Mouse (Mus musculus) mature B cell (primary cell): ENCODE results near the gene Asgr1.
"Not testable (repeated sequence)": the region's sequence is repeated elsewhere in the genome, so short reads cannot be mapped to it uniquely, and the experiment has no call there.

Experiments
- in situ Hi-C: fragments of 300-500 bp; cut with MboI; formaldehyde crosslinking; loops from 2 replicates; pipeline ENCODE4 v1.14.3; 2019

Asgr1 gene

GRCm38 (mm10) chr11:70063053-70063452 lies 9.2 kb downstream of the Asgr1 start:
- in situ Hi-C loops = no loop called here

- in situ Hi-C loops = no loop called here
Observed at GRCm38 (mm10) chr11:70066701-70067100, 12.8 kb downstream of the Asgr1 start.

DNA sequence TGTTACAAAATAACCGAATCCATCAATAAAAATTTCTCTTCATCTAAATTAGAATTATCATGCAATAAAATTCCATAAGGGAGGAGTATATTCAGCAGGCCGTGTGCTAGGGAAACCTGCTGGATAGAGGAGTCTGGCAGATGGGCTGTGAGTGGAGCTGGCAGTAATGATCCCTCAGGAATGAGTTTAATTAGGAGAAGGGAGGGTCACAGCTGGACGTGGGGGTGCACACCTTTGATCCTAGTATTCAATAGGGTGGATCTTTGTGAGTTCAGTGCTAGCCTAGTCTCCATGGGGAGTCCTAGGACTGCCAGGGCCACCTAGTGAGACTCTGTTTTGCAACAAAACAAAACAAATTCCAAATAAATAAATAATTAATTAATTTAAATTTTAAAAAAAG lies 14.4 kb downstream of the Asgr1 start:
- in situ Hi-C loops = no loop called here

GRCm38 (mm10) chr11:70070057-70070456 lies 16.2 kb downstream of the Asgr1 start:
- in situ Hi-C loops = no loop called here

DNA sequence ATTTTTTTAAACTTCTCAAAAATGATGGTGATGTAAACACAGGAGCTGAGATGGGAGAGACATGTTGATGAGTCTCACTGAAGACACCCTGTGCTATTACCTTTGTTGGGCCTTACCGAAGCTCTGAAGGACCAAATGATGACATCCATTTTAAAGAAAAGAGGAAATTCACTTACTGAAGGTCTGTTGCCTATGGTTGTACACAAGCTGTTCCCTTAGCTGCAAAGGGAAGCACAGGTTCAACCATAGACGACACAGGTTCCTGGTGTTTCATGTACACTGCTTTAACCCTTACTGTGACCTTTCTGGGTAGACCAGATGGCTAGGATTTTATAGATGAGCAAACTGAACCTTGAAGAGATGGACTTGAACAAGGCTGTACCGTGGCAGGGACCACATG lies 16.7 kb downstream of the Asgr1 start:
- in situ Hi-C loops = not testable (repeated sequence)

DNA sequence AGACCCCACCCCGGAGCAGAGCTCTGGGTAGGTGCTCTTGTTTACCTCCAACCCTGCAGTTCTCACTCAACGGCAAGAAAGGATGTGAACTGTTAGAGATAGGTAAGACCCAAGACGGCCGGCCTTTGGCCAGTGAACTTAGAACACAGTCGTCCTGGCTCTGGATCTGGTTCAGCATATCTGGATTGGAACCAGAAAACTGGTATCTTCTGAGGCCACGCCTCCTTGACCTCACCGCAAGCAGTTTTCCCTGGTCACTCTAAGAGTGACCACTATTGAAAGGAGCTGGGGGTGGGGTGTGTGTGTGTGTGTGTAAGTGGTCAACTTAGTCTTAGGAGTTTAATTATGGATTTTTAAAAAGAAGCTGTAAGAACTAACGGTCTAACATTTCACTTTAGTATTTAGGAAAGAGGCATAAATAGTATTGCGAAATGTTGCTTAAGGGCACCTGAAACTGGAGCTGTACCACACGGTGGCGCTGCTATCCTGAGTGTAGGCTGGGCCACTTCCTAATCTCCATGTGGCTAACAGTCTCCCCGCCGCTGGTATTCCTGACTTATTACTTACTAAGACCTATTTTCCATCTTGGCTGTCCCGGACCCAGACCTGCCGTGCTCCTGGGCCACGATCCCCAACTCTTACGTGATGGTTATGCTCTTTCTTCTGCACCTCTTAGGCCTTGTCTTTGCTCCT lies 20.6 kb downstream of the Asgr1 start:
- in situ Hi-C loops = no loop called here

DNA sequence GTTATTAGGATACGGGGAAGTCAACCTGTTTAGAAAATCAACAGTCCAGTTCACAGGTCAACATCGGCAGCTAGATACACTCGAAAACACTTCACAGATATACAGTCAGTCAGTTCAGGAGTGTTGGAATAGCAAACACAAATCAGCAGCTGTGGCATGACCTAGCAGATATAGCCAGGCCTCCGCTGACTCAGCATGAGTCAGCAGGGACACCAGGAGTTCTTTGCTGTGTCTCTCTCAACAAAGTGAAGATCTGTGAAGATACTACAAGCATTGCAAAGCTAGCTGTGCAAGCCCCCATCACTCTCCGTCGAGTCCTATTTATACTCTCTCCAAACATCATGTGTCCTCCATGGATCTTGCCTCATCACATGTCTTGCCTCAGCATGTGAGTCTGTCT lies 21.7 kb downstream of the Asgr1 start:
- in situ Hi-C loops = no loop called here

- in situ Hi-C loops = no loop called here
Observed at GRCm38 (mm10) chr11:70077441-70077840, 23.6 kb downstream of the Asgr1 start.

- in situ Hi-C loops = no loop called here
Observed at GRCm38 (mm10) chr11:70079175-70079574, 25.3 kb downstream of the Asgr1 start.

DNA sequence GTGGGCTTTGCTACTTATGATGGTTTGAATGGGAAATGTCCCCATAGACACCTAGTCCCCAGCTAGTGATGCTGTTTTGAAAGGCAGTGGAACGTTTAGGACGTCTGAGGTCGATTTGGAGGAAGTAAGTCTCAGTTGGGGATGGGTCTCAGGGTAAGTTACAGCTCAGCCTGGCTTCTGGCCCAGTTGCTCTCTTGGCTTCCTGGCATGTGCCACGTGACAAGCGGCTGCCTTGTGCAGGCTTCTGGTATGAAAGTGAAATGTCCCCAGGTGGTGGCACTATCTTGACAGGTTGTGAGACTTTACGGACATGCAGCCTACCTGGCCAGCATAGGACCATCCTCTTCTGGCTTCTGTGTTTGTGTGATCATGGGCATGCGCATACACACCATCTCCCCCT lies 26.0 kb downstream of the Asgr1 start:
- in situ Hi-C loops = no loop called here

DNA sequence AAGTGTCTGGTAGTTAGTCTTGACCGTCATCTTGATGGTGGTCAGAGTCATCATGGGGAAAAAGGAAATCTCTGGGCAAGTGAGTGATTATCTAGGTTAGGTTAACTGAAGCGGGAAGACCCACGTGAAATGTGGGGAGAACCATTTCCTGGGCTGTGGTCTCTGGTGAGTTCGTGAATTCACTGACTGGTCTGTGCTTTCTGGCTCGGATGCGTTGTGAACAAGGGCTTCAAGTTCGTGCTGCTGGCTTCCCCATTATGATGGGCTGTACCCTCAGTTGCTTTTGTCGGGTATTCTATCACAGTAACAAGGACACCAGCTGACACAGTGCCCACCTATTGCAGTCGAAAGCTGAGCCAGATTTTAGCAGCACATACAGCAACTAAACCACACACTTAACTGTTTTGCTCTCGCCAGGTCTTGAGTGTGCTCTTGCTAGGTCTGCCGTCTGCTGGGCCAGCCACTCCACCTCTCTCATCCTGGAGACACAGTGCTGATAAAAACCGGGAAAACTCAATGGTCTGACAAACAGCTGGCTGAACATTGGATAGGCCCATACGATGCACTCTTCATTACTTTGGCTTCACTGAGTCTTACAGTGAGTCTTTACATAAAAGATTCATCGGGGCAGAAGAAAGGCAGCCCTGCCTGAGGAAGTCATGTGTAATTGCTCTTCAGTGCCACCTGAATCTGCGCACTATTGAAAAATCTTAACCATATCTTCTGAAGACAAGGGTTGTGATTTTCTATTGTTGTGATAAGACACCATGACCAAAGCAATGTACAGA lies 27.1 kb downstream of the Asgr1 start:
- in situ Hi-C loops = no loop called here

DNA sequence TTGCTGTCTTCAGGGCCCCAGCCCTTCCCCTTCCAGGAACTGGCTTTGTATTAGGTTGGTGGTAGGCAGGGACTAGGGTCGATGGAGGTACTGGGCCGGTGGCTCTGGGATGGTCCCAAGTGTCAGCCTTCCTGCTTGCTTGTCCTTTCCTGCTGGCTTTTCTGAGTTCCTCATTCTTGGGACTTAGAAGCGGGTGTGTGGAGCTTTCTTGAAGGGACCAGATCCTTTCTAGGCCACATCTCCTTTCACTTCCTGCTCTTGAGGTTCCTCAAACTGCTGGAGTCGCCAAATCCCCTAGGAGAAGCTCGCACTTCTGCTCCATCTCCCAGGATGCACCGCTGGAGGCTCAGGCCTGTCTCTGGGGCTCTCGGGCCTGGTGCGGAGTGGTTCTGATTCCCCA lies 30.7 kb downstream of the Asgr1 start:
- in situ Hi-C loops = no loop called here

DNA sequence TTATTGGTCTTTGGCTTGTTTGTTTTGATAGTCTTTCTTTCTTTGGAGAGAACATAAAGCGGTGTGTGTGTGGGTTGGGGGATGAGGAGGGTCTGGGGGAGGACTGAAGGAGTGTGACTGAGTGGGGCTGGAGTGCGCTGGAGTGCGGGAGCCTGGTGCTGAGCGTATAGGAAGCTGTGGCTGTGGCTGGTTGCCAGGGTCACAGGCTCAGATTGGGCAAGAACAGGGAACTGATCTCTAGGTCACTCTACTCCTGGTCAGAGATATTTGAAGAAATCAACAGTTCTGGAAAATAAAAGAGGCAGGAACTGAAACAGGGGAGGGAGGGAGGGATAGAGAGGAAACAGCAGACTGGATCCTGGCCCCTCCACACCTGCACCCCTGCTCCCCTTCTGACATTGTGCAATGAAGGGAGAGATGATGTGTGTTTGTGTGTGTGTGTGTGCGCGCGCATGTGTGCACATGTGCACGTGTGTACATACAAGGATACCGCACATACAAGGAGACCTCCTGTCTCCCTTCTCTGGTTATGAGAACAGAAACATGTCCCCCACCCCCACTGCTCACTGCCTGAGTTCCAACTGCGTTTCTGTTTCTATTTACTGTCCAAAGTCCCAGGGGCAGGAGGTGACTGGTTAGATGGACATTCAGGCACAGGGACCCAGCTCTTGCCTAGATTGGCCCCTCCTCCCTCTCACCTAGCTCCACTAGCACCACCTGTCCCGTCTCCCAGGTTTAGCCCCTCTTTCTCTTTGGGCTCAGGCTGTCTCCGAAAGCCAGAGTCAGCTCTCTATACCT lies 38.3 kb downstream of the Asgr1 start, which contains the start of gene Asgr2:
Gene Asgr2 (plus strand): TSS at position 659 of the 798 bp plus-strand sequence.
- in situ Hi-C loops = no loop called here

- in situ Hi-C loops = no loop called here
Observed at GRCm38 (mm10) chr11:70097396-70097795, 43.5 kb downstream of the Asgr1 start.

DNA sequence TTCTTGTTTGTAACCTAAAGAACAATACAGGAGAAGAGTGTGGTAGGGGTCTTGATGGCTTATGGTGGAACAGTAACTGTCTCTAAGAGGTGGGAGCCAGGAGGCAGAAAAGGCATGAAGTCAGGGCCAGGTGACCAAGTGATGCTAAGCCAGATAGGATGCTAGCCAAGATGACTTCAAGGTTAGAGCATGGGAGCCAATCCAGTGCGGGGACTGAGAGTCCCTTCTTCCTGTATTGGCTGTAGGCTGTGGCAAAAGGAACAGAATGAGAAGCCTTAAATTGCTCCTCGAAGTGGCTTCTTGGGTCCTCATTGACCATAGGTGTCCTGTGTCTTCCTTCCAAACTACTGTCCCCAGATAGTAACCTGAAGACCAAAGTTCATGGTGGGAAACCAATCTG lies 45.2 kb downstream of the Asgr1 start:
- in situ Hi-C loops = no loop called here

- in situ Hi-C loops = no loop called here
Observed at GRCm38 (mm10) chr11:70099809-70100208, 45.9 kb downstream of the Asgr1 start.

DNA sequence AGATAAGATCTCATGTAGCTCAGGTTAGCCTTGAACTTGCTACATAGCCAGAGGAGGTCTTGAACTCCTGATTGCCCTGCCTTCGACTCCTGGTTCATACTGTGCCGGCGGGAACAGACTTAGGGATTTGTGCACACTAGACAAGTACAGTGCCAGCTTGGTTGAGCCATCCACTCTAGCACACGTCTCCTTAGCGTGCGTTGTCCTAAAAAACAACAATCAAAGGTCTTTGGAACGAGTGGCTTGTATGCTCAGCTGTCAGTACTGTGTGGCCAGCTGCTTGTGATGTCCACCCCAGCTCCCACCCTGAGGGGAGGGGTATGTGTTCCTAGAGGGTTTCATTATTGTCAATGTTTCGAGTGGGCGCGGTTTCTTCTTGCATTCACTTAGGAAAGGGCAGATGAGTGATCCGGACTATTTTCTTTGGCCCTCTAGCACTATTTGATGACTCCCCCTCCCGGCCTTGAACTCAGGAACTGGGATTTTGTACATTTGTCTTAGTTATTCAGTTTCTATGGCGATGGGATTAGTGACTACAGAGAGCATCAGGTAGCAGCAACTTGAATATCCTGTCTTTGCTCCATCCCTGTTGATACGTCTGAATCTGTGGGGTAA lies 49.9 kb downstream of the Asgr1 start:
- in situ Hi-C loops = no loop called here

GRCm38 (mm10) chr11:70107085-70107484 lies 53.2 kb downstream of the Asgr1 start:
- in situ Hi-C loops = no loop called here
